Mouse (Mus musculus) adrenal gland, postnatal 14 days (tissue): ENCODE measurements at regions not wholly inside any gene's neighbourhood (a gene's known extent, or its start where the extent isn't known, plus 50 kb on each side); places are given as distances from the start of the nearest gene placed in this dataset.
A peak's percentile ranks its signal among the peaks of the same experiment; 100 is the strongest.

Experiments used
- DNase-seq: peaks from one replicate; pipeline ENCODE4 v3.0.0; 2021; ENCODE audit warnings: mixed read lengths

DNA sequence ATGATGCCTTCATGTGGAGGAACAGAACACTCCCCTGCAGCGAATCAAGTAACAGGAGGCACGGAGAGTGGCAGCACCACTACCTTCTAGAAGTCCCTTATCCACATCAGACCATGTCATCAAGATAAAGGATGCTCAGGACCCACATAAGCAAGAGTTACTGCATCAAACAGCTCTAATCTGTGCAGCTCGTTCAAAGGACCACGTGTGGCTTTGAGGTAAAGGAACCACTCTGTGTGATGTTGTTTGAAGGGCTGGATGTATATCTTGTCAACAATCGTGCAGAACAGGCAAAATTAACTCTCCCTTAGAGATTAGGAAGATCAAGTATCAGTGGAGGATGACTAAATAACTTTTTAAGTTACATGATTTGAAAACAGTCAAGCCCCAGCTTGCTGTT, 68.8 kb upstream of the Cd44 start:
- DNase-seq, result no peak

DNA sequence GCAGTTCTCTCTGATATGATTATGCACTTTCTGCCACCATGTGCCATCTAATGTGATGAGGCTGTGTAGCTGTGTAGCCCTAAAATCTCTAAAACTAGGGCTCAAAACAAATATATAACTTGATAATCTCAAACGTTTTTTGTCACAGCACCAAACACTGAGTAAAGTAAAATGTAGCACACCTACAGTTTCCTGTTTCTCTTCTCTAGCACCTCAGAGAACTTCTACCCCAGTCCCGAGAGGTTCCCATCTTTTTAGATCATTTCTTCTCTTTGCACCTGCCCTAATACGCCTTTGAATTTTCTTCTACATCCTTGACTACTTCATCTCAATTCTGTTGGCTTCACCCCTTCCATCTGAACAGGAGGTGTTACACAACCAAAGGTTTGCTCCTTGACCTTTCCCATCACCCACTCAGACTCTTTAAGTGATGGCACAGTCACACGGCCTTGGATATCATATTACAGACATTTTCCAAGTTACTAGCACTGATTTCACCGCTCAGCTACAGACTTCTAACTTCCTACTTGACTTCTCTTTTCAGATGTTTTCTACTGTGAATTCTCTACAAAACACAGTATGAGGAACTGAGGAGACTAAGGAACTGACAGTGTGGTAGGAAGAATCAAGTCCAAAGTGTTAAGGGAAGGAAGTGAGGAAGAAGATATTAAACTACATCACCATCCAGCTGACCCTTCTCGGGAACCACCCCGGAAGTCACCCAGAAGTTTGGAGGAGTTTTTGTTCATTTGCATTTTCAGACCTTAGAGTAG, 66.7 kb upstream of the Cd44 start:
- DNase-seq, result peak; percentile 30

DNA sequence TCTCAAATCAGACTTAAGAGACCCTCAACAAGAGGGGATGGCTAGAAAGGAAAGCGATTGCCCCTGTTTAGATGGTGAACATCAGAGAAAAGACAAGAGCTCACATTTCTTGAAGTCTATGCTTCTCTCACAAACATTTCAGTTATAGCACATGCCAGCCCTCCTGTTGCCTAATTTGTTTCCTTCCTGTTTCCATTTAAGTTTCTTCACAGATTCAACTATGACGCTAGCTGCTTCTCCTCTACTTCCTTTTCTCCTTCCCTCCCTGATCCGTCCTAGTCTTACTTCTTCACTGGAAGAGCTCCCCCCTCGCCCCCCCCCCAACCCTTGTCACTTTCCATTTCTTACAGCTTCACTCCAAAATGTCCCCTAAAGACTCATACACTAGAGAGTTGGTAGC, 66.0 kb upstream of the Cd44 start:
- no peak for DNase-seq

DNA sequence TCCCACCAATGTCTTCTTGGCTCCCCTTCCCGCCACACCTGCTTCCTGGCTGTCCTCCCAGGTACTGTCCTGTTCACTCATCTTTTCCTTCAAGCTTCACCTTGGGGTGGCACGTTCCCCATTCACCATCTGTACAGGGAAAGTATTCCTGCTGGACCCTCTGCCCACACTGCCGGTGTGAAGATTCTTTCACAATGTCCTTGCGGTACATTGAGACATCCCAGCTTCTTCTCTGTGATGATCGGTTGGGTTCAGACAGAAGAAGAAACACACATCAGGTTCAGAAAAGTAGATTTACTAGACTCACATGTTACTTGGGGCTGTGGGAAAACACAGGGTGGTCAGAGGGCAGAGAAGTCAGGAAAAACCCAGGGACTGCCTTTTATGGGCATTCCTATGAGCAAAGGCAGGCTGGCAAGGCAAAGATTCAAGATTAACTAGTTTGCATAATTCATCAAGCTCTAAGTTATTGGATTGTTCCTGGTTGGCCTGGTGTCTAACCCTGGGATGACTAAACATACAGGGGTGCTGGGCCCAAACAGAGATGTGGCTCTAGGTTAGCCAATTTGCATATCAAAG, 57.7 kb upstream of the Cd44 start:
- DNase-seq, result no peak

DNA sequence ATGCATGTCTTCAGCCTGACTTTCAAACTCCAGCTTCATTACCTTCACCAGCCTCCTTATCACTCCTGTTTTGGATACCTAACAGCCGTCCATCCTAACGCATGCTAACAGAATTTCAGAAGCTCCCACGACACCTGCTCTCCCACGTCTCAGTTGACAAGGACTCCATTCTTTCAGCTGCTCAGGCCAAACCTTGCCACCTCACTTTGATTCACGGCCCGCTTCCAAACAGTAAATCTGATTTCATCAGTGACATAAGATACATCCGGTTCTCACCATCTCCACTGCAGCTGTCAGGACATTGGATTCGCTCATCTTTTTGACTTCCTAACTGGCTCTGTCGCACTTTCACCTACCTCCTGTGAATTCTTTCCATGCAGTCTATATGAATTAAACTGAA, 57.1 kb upstream of the Cd44 start:
- no peak for DNase-seq

DNA sequence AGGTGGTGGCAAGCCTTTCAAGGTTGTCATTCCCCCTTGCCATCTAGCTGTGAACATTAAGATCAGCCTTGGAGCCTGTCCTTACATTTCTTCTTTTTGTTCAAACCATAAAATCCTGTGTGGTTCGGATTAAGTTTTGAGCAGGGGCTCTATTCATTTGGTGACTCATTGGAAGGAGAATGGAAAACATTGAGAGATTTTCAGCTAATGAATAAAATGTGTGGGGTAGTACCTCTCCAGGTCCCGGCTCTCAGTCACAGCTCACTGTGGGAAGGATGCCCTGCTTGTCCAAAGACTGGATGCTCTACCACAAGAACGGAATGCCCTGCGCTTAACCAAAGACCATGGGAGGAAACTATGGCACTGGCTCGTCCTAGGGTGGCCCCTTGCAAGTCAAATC, 56.3 kb upstream of the Cd44 start:
- no peak for DNase-seq

DNA sequence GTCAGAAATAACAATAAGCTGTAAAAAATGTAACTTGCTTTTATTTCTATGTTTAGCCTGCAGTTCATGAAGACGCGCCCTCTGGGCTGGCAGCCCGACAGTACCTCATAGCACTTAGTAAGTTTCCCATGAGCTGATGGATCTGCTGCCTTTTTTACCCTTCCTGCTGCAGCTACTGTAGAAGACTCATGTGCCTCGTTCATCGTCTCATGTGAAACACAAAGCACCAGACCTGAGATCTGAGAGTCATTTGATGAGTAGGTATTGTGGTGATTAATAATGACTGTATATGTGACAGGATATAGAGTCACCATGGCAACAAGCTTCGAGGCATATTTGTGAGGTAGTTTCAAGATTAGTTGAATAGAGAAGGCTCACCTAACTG, 55.4 kb upstream of the Cd44 start:
- DNase-seq, result no peak

DNA sequence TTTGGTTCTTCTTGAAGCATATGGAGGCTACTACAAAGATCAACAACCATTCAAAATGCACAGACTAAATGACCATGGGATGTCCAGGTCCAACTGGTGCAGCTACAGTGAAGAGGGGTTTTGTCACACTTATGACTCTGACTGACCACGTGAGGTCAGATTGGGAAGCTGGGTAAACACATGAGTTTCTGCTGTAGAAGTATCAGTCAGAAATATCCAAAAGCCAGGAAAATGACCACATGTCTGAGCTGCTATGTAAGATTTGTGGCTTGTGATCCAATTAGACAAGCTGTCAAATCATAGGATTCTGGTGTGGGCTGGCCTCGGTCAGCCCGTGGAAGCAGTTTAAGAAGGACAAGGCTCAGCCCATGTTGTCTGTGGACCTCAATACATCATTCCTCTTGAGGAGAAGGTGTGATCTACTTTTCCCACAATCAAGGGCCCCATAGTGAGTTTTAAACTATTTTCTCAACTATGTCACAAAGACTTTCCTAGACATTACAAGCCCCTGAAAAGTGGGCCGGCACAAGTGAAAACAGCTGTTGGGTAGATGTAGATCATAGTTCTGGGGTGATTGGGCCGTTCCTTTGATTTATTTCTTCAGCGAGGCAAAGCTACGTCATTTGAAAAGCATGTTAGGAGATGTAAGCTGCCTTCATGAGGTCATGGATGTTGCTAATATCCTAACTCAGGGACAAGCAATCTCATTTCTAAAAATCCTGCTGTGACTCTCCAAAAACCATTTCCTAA, 54.8 kb upstream of the Cd44 start:
- no peak for DNase-seq

DNA sequence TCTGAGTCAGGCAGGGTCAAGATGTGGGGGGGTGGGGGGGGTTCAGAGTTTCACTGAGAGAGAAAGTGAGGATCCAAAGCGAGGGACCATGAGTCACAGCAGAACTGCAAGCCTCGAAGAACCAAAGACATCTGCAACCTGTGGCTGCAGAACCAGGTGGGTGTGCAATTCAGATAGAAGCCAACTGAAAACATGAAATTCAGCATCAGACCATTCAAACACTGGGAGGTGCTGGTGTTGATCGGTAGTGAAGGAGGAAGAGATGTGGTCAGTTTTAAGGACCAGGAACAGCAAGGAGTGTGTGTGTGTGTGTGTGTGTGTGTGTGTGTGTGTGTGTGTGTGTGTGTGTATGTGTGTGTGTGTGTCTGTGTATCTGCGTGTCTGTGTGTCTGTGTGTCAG, 53.8 kb upstream of the Cd44 start:
- no peak for DNase-seq
